Mouse (Mus musculus) heart, adult 9 months (tissue): Measurements from ENCODE around the gene Flna.

Experiments
- DNase-seq, 2 experiments: peaks; one replicate each; pipeline ENCODE4 v3.0.0; 2022; ENCODE audit warnings: low spot score in 2 of 2

The Flna gene

GRCm38 (mm10) chrX:74249615-74250014 is at the start of gene Flna:
Gene Flna, minus strand, starts transcription at chrX:74249820.
- DNase-seq, result peak; percentile 61 to 63

GRCm38 (mm10) chrX:74298348-74298747 is 48.7 kb upstream of the Flna start:
- no peak for DNase-seq

- peak; percentile 94 to 96 for DNase-seq
Observed at GRCm38 (mm10) chrX:74296538-74297448, 47.2 kb upstream of the Flna start, which contains the start of gene Atp6ap1. Gene Atp6ap1, plus strand, starts transcription at chrX:74297097.

GRCm38 (mm10) chrX:74293431-74293830 is 43.8 kb upstream of the Flna start:
- no peak for DNase-seq

GRCm38 (mm10) chrX:74283092-74283437 is 33.4 kb upstream of the Flna start:
- no peak for DNase-seq

- DNase-seq, result peak; percentile 83 to 89
Observed at GRCm38 (mm10) chrX:74282395-74283091, 32.9 kb upstream of the Flna start.

GRCm38 (mm10) chrX:74281732-74282394 is 32.2 kb upstream of the Flna start, which contains the start of the genes Taz and Dnase1l1:
Gene Taz, plus strand, starts transcription at chrX:74281912.
Gene Dnase1l1, minus strand, starts transcription at chrX:74282337.
- DNase-seq, result peak; percentile 87 to 88

- DNase-seq, result no peak
Observed at GRCm38 (mm10) chrX:74281041-74281731, 31.6 kb upstream of the Flna start.

- no peak for DNase-seq
Observed at GRCm38 (mm10) chrX:74277916-74278315, 28.3 kb upstream of the Flna start.

- DNase-seq, result no peak
Observed at GRCm38 (mm10) chrX:74273422-74274322, 24.1 kb upstream of the Flna start.

- DNase-seq, result peak; percentile 21 to 23
Observed at GRCm38 (mm10) chrX:74270902-74271551, 21.4 kb upstream of the Flna start.

- peak; percentile 93 to 95 for DNase-seq
Observed at GRCm38 (mm10) chrX:74270062-74270901, 20.7 kb upstream of the Flna start, which contains the start of gene Rpl10. Gene Rpl10, plus strand, starts transcription at chrX:74270812.

- no peak for DNase-seq
Observed at GRCm38 (mm10) chrX:74269736-74270061, 20.1 kb upstream of the Flna start.

GRCm38 (mm10) chrX:74257746-74258145 is 8.1 kb upstream of the Flna start:
- no peak for DNase-seq

- DNase-seq, result no peak
Observed at GRCm38 (mm10) chrX:74254888-74255565, 5.4 kb upstream of the Flna start.

GRCm38 (mm10) chrX:74254153-74254887 is 4.7 kb upstream of the Flna start, which contains the start of gene Emd:
Gene Emd, plus strand, starts transcription at chrX:74254687.
- DNase-seq, result peak; percentile 93 to 95

GRCm38 (mm10) chrX:74248651-74249050 is 969 bp downstream of the Flna start:
- DNase-seq, result peak; percentile 52 to 63

GRCm38 (mm10) chrX:74246693-74247092 is 2.9 kb downstream of the Flna start:
- peak in 1 of 2 experiments; percentile 58 for DNase-seq
